Mouse (Mus musculus) ES-Bruce4 (cell line): ENCODE measurements around the gene Agap1.

Experiments
- CTCF ChIP-seq: IDR thresholded peaks from one replicate; pipeline ENCODE4 v1.8.1; 2011; ENCODE audit warnings: low read depth, low read length
- EP300 ChIP-seq: IDR thresholded peaks from 2 replicates; pipeline ENCODE4 v1.6.1; 2011; ENCODE audit warnings: low read depth, low read length; ENCODE audit not compliant: insufficient read depth
- POLR2A ChIP-seq: IDR thresholded peaks from one replicate; pipeline ENCODE4 v1.8.1; 2011; ENCODE audit warnings: low read length; ENCODE audit not compliant: insufficient read depth

- no peak for TF ChIP-seq CTCF
- TF ChIP-seq POLR2A = no peak
- TF ChIP-seq EP300 = no peak
These were observed 471.0 kb downstream of the Agap1 start for GRCm38 (mm10) chr1:89925501-89926190.
